Mouse (Mus musculus) kidney, adult 2 months (tissue): ENCODE results near the gene Kcnmb3.

Source experiments
- CTCF ChIP-seq: fragments of 200-500 bp; conservative IDR thresholded peaks from 2 replicates; pipeline ENCODE4 v1.5.1; 2011; ENCODE audit warnings: low read depth, mild to moderate bottlenecking, control low read depth, low read length, moderate library complexity, mixed read lengths; ENCODE audit not compliant: insufficient read depth, insufficient read length
- POLR2A ChIP-seq: fragments of 200-500 bp; IDR thresholded peaks from one replicate; pipeline ENCODE4 v1.6.1; 2011; ENCODE audit warnings: low read depth, low read length, control low read depth

DNA sequence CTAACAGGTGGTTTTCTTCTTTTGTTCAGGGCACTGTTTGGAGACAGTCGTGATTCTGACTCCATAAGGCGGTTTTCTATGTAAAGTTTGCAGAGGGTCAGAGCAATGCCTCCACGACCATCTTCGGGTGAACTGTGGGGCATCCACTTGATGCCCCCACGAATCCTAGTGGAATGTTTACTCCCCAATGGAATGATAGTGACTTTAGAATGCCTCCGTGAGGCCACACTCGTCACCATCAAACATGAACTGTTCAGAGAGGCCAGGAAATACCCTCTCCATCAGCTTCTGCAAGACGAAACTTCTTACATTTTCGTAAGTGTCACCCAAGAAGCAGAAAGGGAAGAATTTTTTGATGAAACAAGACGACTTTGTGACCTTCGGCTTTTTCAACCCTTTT lies 55.9 kb downstream of the Kcnmb3 start:
- TF ChIP-seq CTCF (no peak), POLR2A (no peak)
